Mouse (Mus musculus): ENCODE results near the gene Cdc42ep1. TPM values are rescaled to one million over a fixed set of nuclear protein-coding genes. Genes with fewer than 3 reads are reported as not detected.
A peak's percentile ranks its signal among the peaks of the same experiment; 100 is the strongest.

Cdc42ep1 gene
- polyA plus RNA-seq (2012; rRNA removed), result 59.2 and 66.7 TPM in 2 replicates

DNA sequence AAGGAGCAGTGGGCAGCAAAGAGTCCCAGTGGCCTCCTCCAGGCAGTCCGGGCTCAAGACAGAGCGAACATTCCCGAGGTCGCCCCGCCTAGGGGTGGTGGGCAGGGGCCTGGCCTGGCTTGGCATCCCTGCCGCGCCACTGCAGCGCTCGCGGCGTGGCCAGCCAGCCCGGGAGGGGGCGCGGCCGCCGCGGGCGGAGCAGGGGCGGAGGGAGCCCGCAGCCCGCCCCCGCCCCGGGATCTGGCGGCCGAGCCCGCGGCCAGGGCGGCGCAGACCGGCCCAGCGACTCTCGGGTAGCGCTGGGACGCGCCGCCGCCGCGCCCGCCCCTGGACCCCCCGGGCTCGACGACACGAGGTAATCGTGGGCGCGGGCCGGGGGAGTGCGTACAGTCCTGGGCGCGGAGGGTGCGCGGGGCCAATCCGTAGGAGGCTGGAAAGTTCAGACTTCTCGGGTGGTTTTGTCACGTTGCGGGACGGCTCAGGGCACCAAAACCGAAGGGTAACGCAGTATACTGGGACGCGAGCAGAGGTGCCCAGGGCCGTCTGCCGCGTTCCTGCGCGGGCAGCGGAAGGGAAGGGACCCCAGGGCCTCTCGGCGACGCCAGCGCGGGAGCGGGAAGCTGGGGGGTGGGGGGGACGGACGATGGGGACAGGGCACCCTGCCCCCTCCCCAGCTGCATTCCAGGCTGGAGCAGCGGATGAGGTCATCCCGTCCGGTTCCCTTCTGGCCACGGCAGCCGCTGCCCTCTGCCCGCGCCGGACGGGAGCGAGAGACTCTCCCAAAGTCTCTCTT, at the start of gene Cdc42ep1:
Gene Cdc42ep1, plus strand, starts transcription at position 254 of the 793 bp plus-strand sequence.
- H3K27me3 ChIP-seq (replicated peaks; ENCODE audit: control insufficient read depth, insufficient read depth, low read length), result no peaks in the 10 kb centered on the region
- peak; percentile 81 for DNase-seq
- H3K27ac ChIP-seq (ENCODE audit: insufficient read depth, low read depth, low read length), result peak within 1 kb of the TSS; percentile 99
- peak within 1 kb of the TSS; percentile 85 for H3K4me3 ChIP-seq (ENCODE audit: insufficient read depth, low read depth, low read length)
- TF ChIP-seq POLR2A (IDR thresholded peaks at IDR 0.05; ENCODE audit: low read depth, low read length) (no peak), CTCF (conservative IDR thresholded peaks at IDR 0.05; ENCODE audit: insufficient read depth, insufficient read length, low read depth, low read length) (no peak)
- under 1% methylated on average over 85 of the region's 86 CpGs for WGBS
- H3K4me1 ChIP-seq (ENCODE audit: control insufficient read depth, insufficient read depth, low read length), result peaks cover 12% of the 10 kb centered on the region; the same call in 1 of the 2 replicates
- no peaks in the 10 kb centered on the region for H3K36me3 ChIP-seq (ENCODE audit: control insufficient read depth, insufficient read depth, low read length)

DNA sequence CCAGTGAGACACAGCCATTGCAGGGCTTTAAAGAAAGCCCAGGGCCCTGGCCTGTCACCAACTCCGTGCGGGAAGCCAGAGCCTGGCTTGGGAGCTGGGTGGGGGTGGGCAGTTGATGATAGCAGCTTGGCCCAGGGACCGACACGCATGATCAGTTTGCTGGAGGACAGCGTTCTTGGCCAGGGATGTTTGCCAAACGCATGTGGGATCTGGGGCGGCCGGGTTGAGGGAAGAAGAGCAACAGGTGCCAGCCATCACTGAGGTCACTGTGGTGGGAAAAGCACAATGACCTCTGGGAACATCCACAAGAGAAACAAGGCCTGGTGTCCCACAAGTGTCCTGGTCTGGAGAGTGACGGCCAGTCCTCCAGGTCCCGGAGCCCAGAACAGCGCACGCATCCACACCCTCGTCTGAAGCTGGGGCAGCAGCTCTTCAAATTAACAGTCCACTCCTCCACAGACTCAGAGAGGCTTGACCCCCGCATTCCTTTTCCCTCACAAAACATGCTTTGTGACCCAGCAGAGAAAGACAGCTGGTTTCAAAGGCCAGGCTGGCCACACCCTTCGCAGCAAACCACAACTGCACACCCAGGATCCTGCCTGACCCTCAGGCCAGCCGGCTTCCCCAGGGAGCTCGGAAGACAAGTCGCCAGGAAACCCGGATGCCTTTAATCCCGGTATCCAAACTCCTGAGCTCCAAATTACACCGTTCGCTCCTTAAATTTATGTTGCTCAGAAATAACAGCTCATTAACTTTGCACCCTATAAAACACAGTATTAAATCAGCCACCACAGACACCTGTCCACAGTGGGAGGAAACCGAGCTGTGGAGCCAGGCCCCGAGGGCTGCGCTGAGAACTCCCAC, 46.0 kb upstream of the Cdc42ep1 start:
- peak; percentile 87 for DNase-seq
- WGBS, result 26% methylated on average over 25 of the region's 25 CpGs
- H3K4me1 ChIP-seq (ENCODE audit: control insufficient read depth, insufficient read depth, low read length), result peaks cover 34% of the 10 kb centered on the region
- no peak for TF ChIP-seq POLR2A (IDR thresholded peaks at IDR 0.05; ENCODE audit: low read depth, low read length)
- TF ChIP-seq CTCF (conservative IDR thresholded peaks at IDR 0.05; ENCODE audit: insufficient read depth, insufficient read length, low read depth, low read length), result no peak
- no peak overlapping the region for H3K4me3 ChIP-seq (ENCODE audit: insufficient read depth, low read depth, low read length)
- H3K27me3 ChIP-seq (replicated peaks; ENCODE audit: control insufficient read depth, insufficient read depth, low read length), result no peaks in the 10 kb centered on the region
- H3K36me3 ChIP-seq (ENCODE audit: control insufficient read depth, insufficient read depth, low read length), result no peaks in the 10 kb centered on the region; the same call in 1 of the 2 replicates
- peak overlapping the region; percentile 48 for H3K27ac ChIP-seq (ENCODE audit: insufficient read depth, low read depth, low read length)

DNA sequence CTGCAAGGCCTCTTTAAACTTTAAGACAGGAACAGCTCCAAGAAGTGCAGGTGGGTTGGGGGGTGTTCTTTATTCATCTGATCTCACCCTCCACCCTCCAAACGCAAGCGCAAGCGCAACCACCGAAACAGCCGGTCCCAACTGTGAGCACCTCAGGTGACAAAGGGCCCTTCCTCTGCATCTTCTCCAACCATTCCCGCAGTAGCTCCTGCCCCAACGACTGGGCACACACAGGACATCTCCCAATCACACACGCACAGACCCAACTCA, 45.4 kb upstream of the Cdc42ep1 start:
- Histone ChIP-seq H3K27ac (ENCODE audit: insufficient read depth, low read depth, low read length) (no peak overlapping the region), H3K4me3 (ENCODE audit: insufficient read depth, low read depth, low read length) (no peak overlapping the region), H3K4me1 (ENCODE audit: control insufficient read depth, insufficient read depth, low read length) (peaks cover 34% of the 10 kb centered on the region), H3K36me3 (ENCODE audit: control insufficient read depth, insufficient read depth, low read length) (no peaks in the 10 kb centered on the region; the same call in 1 of the 2 replicates), H3K27me3 (replicated peaks; ENCODE audit: control insufficient read depth, insufficient read depth, low read length) (no peaks in the 10 kb centered on the region)
- DNase-seq, result no peak
- 73% methylated on average over 8 of the region's 8 CpGs for WGBS
- TF ChIP-seq CTCF (conservative IDR thresholded peaks at IDR 0.05; ENCODE audit: insufficient read depth, insufficient read length, low read depth, low read length), result no peak
- TF ChIP-seq POLR2A (IDR thresholded peaks at IDR 0.05; ENCODE audit: low read depth, low read length), result no peak

DNA sequence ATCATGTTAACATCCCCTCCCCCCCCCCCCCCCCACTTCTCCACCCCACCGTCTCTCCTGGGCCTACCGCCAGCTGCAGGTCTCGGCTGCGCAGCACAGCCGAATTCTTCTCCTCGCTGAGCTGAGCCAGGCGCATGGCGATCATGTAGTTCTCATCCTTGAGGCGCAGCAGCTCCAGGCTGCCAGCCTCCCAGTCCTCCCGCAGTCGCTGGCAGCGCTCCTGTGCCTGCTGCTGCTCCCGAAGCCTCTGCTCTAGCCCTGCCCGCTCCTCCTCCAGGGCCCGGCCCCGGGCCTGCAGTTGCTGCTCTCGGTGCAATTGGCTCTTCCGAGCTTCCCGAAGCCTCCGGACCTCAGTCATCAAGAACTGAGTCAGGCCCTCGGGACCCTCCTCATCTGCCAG, 43.4 kb upstream of the Cdc42ep1 start:
- Histone ChIP-seq H3K36me3 (ENCODE audit: control insufficient read depth, insufficient read depth, low read length) (no peaks in the 10 kb centered on the region; the same call in 1 of the 2 replicates), H3K27me3 (replicated peaks; ENCODE audit: control insufficient read depth, insufficient read depth, low read length) (no peaks in the 10 kb centered on the region), H3K27ac (ENCODE audit: insufficient read depth, low read depth, low read length) (no peak overlapping the region), H3K4me3 (ENCODE audit: insufficient read depth, low read depth, low read length) (no peak overlapping the region), H3K4me1 (ENCODE audit: control insufficient read depth, insufficient read depth, low read length) (peaks cover 38% of the 10 kb centered on the region)
- WGBS, result 38% methylated on average over 21 of the region's 21 CpGs
- TF ChIP-seq CTCF (conservative IDR thresholded peaks at IDR 0.05; ENCODE audit: insufficient read depth, insufficient read length, low read depth, low read length) (no peak), POLR2A (IDR thresholded peaks at IDR 0.05; ENCODE audit: low read depth, low read length) (no peak)
- no peak for DNase-seq

DNA sequence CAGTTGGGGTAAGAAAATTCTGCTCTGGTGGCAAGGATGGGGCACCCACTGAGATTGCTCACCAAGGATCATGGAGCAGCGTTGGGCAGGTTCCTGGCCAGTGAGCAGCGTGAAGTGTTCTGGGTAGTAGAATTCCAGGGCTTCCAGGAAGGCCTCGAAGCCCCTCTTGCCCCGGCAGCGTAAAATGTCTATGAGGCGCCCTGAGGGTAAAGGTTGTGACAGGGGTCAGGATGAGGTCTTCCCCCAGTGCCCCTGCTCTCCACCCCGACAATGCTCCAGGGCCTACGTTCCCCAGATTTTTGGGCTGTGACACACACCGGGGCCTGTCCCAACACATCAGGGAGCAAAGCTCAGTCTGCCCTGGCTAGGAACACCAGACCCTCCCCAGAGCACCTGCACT, 40.9 kb upstream of the Cdc42ep1 start:
- TF ChIP-seq CTCF (conservative IDR thresholded peaks at IDR 0.05; ENCODE audit: insufficient read depth, insufficient read length, low read depth, low read length) (no peak), POLR2A (IDR thresholded peaks at IDR 0.05; ENCODE audit: low read depth, low read length) (no peak)
- H3K4me3 ChIP-seq (ENCODE audit: insufficient read depth, low read depth, low read length), result peak overlapping the region; percentile 80
- peak overlapping the region; percentile 93 for H3K27ac ChIP-seq (ENCODE audit: insufficient read depth, low read depth, low read length)
- H3K4me1 ChIP-seq (ENCODE audit: control insufficient read depth, insufficient read depth, low read length), result peaks cover 49% of the 10 kb centered on the region
- H3K36me3 ChIP-seq (ENCODE audit: control insufficient read depth, insufficient read depth, low read length), result no peaks in the 10 kb centered on the region
- H3K27me3 ChIP-seq (replicated peaks; ENCODE audit: control insufficient read depth, insufficient read depth, low read length), result no peaks in the 10 kb centered on the region
- WGBS, result 40% methylated on average over 9 of the region's 9 CpGs
- no peak for DNase-seq

DNA sequence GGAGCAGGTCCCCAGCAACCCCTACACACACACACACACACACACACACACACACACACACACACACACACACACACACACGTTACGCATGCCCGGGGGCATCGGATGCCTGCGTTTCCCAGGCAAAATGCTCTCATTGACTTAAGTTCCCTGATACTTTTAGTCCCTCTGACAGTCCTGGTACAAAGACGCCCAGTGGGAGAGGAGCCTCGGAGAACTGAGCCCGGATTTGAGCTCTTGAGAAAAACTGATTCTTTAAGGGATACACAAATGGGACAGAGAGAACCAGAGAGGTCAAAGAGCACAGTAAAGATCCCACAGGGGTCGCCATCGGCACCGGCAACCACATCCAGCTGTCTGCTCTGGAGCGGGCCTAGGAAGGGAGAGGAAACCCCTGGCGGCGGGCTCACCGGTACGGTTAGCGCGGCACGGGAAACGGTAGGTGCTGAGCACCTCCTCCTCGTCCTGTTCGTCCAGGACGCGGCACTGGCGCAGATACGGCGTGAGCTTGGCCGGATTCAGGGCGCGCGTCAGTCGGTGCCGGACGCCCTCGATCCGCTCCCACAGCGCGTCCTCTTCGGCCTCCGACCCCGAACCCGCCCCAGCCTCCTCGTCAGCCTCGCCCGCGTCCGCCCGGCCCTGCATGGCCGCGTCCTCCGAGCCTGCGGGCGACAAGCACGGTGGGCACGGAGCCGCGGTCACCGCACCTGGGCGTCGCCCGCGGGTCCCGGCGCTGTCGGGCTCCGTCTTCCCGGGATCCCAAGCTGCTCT, 40.3 kb upstream of the Cdc42ep1 start:
- 3% methylated on average over 67 of the region's 67 CpGs for WGBS
- Histone ChIP-seq H3K36me3 (ENCODE audit: control insufficient read depth, insufficient read depth, low read length) (no peaks in the 10 kb centered on the region), H3K27ac (ENCODE audit: insufficient read depth, low read depth, low read length) (peak overlapping the region; percentile 93), H3K4me1 (ENCODE audit: control insufficient read depth, insufficient read depth, low read length) (peaks cover 46% of the 10 kb centered on the region), H3K4me3 (ENCODE audit: insufficient read depth, low read depth, low read length) (peak overlapping the region; percentile 80), H3K27me3 (replicated peaks; ENCODE audit: control insufficient read depth, insufficient read depth, low read length) (no peaks in the 10 kb centered on the region)
- TF ChIP-seq POLR2A (IDR thresholded peaks at IDR 0.05; ENCODE audit: low read depth, low read length), result no peak
- TF ChIP-seq CTCF (conservative IDR thresholded peaks at IDR 0.05; ENCODE audit: insufficient read depth, insufficient read length, low read depth, low read length), result 0 out of 2 replicates have a peak, but pooled peaks have one; percentile 11
- peak; percentile 56 for DNase-seq
